Mouse (Mus musculus) adrenal gland, adult 10 weeks (tissue): Measurements from ENCODE around the gene Gm20538. TPM values are rescaled to one million over a fixed set of nuclear protein-coding genes. Genes with fewer than 3 reads are reported as not detected.

ENCODE experiments used
- polyA plus RNA-seq: library from polyadenylated mRNA; stranded (reverse); fragments of 350-450 nt; fragmentation: Illumina TruSeq; extraction: RNeasy Lipid Tissue Mini Kit (QIAGEN cat#74804); gene quantifications from one replicate; pipeline ENCODE4 v1.2.3, GENCODE M21; 2014; ENCODE audit warnings: low read depth, low replicate concordance

The Gm20538 gene
- not detected for polyA plus RNA-seq

DNA sequence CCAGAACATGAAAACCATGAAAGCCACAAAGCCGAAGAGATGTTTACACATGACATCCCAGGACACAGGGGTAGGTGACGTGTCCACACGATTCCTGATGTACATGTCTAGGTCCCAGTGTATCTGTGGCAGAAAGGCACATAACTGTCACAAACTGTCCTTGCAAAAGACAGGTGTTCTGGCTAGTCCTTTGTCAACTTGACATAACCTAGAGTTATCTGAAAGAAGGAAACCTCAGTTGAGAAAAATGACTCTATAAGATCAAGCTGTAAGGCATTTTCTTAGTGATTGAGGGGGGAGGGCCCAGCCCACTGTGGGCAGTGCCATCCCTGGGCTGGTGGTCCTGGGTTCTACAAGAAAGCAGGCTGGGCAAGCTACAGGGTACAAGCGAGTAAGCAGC is at the start of gene Gm20538:
TSS of gene Gm20538 (minus strand) at position 101 of the 400 bp plus-strand sequence.

DNA sequence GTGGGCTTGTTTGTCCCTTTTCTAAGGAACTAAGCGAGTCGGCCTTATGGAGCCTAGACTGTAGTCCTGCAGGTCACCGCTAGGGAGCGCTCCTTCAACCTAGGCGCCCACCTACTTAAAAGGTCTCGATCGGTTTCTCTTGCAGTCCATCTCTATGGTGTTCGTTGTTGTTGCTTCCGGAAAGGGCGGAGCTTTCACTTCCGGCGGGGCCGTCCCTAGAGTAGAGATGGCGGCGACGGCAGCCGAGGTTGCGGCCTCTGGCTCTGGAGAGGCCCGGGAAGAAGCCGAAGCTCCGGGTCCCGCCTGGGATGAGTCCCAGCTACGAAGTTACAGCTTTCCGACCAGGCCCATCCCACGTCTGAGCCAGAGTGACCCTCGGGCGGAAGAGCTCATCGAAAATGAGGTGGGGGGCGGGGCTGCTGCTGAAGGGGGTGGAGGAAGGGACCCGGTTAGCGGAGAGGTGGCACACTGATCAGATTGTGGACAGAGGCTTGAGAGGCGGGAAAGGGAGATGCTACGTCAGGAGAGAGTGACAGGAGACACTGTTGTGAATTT is 10.1 kb upstream of the Gm20538 start, which contains the start of gene Hif1an:
TSS of gene Hif1an (plus strand) at position 199 of the 555 bp plus-strand sequence.

DNA sequence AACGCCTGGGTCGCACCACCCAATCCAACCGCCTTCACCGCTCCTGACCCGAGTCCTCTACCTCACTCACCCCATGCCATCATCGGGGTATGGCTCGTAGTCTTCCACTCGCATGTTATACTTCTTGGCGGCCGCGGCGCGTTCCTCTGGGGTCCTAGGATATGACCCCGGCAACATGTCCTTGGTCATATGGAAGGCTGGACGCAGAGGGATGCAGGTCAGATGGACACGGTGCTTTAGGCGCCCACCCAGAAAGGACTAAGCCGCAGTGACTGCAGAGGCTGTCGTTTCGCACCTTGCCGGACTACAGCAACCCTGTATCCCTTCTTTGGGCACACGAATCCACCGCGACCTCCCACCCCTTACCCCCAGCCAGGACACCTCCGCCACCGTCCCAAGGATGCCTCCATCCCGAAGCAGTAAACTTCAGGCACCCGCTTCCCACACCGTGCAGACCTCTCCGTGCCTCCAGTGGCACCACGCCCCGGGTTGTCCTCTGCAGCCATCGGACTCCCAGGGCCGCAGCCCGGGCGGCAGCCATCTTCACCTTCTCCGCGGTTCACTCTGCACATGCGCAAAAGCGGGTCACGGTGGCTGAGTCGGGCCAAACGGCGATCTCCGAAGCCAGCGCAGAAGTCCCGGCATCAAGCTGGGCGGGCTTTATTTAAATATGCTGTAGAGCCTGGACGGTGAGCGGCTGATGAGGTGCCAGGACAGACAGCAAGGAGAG is 2.4 kb upstream of the Gm20538 start, which contains the start of gene Ndufb8:
TSS of gene Ndufb8 (minus strand) at position 580 of the 730 bp plus-strand sequence.

GRCm38 (mm10) chr19:44545321-44546041 is 7.2 kb downstream of the Gm20538 start, which contains the start of gene Sec31b:
Gene Sec31b, minus strand, starts transcription at chr19:44545864.

Other genes starting within 250 kb of the Gm20538 start
- 0.64 TPM for gene Scd4, start 219.7 kb downstream of the Gm20538 start, polyA plus RNA-seq
- 2,086 TPM for gene Scd1, start 145.0 kb downstream of the Gm20538 start, polyA plus RNA-seq
- not detected for gene Wnt8b, start 59.4 kb downstream of the Gm20538 start, polyA plus RNA-seq
- gene Sec31b, start 7.0 kb downstream of the Gm20538 start, polyA plus RNA-seq: not detected
- gene Ndufb8, start 2.6 kb upstream of the Gm20538 start, polyA plus RNA-seq: 79.5 TPM
- gene Hif1an, start 10.0 kb upstream of the Gm20538 start, polyA plus RNA-seq: 10.7 TPM
- not detected for gene Pax2, start 203.2 kb upstream of the Gm20538 start, polyA plus RNA-seq